Mouse (Mus musculus) cerebellum, adult 2 months (tissue): ENCODE results near the gene Xrcc1. TPM values are rescaled to one million over a fixed set of nuclear protein-coding genes. Genes with fewer than 3 reads are reported as not detected.

Experiments used
- DNase-seq, 2 experiments: peaks; one replicate each; pipeline ENCODE4 v3.0.0; 2021
- H3K27ac ChIP-seq: fragments of 200-500 bp; 2 replicates; pipeline ENCODE4 v1.5.1; 2012; ENCODE audit warnings: low read length, control low read depth, inconsistent platforms; ENCODE audit not compliant: insufficient read depth
- H3K27me3 ChIP-seq: fragments of 200-500 bp; 2 replicates; pipeline ENCODE4 v1.6.1; 2012; ENCODE audit warnings: inconsistent platforms, mild to moderate bottlenecking, low read length, moderate library complexity; ENCODE audit not compliant: control insufficient read depth, insufficient read depth
- H3K4me1 ChIP-seq: fragments of 200-500 bp; 2 replicates; pipeline ENCODE4 v1.6.1; 2011; ENCODE audit warnings: low read length; ENCODE audit not compliant: control insufficient read depth, insufficient read depth
- H3K4me3 ChIP-seq: fragments of 200-500 bp; replicated peaks from 2 replicates; pipeline ENCODE3; 2011; ENCODE audit warnings: mild to moderate bottlenecking, low read depth, low read length, control low read depth; ENCODE audit not compliant: insufficient read depth
- CTCF ChIP-seq: fragments of 200-500 bp; IDR thresholded peaks from 2 replicates; pipeline ENCODE4 v1.5.1; 2011; ENCODE audit warnings: low read depth, mild to moderate bottlenecking, control low read depth, low read length, moderate library complexity, borderline replicate concordance; ENCODE audit not compliant: insufficient read depth
- POLR2A ChIP-seq: fragments of 200-500 bp; IDR thresholded peaks from 2 replicates; pipeline ENCODE4 v1.6.1; 2011; ENCODE audit warnings: low read length, control low read depth, borderline replicate concordance; ENCODE audit not compliant: insufficient read depth
- WGBS: fragments of 180-500 bp; shearing (Covaris S2); methylation state at CpG from one replicate; pipeline ENCODE4 v1.1.7; 2018; 5-methylcytosine and 5-hydroxymethylcytosine counted together
- polyA plus RNA-seq: library from polyadenylated mRNA; depleted of rRNA; stranded (reverse); fragments of >200 nt; gene quantifications from 2 replicates; pipeline ENCODE4 v1.2.3, GENCODE M21; 2012

The Xrcc1 gene
- polyA plus RNA-seq, 1 experiment: 46.2 TPM

DNA sequence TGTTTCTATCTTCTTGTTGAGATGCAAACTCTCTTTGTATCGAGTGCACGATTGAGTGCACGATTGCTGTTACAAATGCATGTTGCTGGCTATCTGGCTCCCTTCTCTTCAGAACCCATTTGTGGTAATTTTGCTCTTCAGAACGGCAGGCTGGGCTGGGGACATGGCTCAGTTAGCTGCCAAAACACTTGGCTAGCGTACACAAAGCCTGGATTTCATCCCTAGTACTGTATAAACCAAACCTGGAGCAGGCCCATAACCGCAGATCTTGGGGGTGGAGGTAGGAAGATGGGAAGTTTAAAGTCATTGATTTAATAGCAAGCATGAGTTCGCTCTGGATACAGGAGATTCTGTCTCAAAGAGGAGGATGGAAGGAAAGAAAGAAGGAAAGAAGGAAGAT lies 59.5 kb downstream of the Xrcc1 start:
- no peak for DNase-seq

GRCm38 (mm10) chr7:24606046-24606445 lies 60.0 kb downstream of the Xrcc1 start:
- H3K4me1 ChIP-seq: peaks cover 2% of the 10 kb centered on the region; the same call in 1 of the 2 replicates
- H3K4me3 ChIP-seq: no peak overlapping the region
- TF ChIP-seq CTCF: no peak
- no peak for TF ChIP-seq POLR2A
- H3K27ac ChIP-seq: no peak overlapping the region
- WGBS: 52% methylated on average over 7 of the region's 7 CpGs
- no peak for DNase-seq
- peaks cover 5% of the 10 kb centered on the region; the same call in 1 of the 2 replicates for H3K27me3 ChIP-seq

More for the DNA sequence above, 59.5 kb downstream of the Xrcc1 start:
- no peak overlapping the region for H3K4me3 ChIP-seq
- H3K27me3 ChIP-seq: peaks cover 1% of the 10 kb centered on the region; the same call in 1 of the 2 replicates
- no peaks in the 10 kb centered on the region for H3K4me1 ChIP-seq
- no peak overlapping the region for H3K27ac ChIP-seq
- 29% methylated on average over 7 of the region's 7 CpGs for WGBS
- no peak for TF ChIP-seq CTCF
- TF ChIP-seq POLR2A: no peak

GRCm38 (mm10) chr7:24608017-24608416 lies 61.9 kb downstream of the Xrcc1 start:
- TF ChIP-seq POLR2A (no peak), CTCF (no peak)
- no peak overlapping the region for H3K27ac ChIP-seq
- H3K4me3 ChIP-seq: no peak overlapping the region
- WGBS: 71% methylated on average over 6 of the region's 6 CpGs
- H3K27me3 ChIP-seq: peaks cover 9% of the 10 kb centered on the region; the same call in 1 of the 2 replicates
- peak; percentile 25 to 46 for DNase-seq
- H3K4me1 ChIP-seq: peaks cover 4% of the 10 kb centered on the region; the same call in 1 of the 2 replicates

GRCm38 (mm10) chr7:24608561-24608960 lies 62.5 kb downstream of the Xrcc1 start:
- Histone ChIP-seq H3K27ac (no peak overlapping the region), H3K27me3 (peaks cover 9% of the 10 kb centered on the region; the same call in 1 of the 2 replicates), H3K4me3 (no peak overlapping the region), H3K4me1 (peaks cover 4% of the 10 kb centered on the region; the same call in 1 of the 2 replicates)
- no peak for TF ChIP-seq CTCF
- no peak for TF ChIP-seq POLR2A
- DNase-seq: no peak
- 84% methylated on average over 8 of the region's 8 CpGs for WGBS

- 12% methylated on average over 27 of the region's 27 CpGs for WGBS
- no peak within 1 kb of the TSS for H3K4me3 ChIP-seq
- no peak for DNase-seq
- H3K27ac ChIP-seq: no peak within 1 kb of the TSS
- no peak for TF ChIP-seq CTCF
- no peak for TF ChIP-seq POLR2A
- peaks cover 4% of the 10 kb centered on the region; the same call in 1 of the 2 replicates for H3K4me1 ChIP-seq
- H3K27me3 ChIP-seq: peaks cover 9% of the 10 kb centered on the region; the same call in 1 of the 2 replicates
These were observed 64.2 kb downstream of the Xrcc1 start, which contains the start of gene Phldb3 for GRCm38 (mm10) chr7:24610144-24610878. TSS of gene Phldb3 (plus strand) at chr7:24610763.

GRCm38 (mm10) chr7:24610879-24611494 lies 64.9 kb downstream of the Xrcc1 start:
- no peak for DNase-seq
- Histone ChIP-seq H3K27ac (no peak overlapping the region), H3K4me1 (peaks cover 4% of the 10 kb centered on the region; the same call in 1 of the 2 replicates), H3K27me3 (peaks cover 9% of the 10 kb centered on the region; the same call in 1 of the 2 replicates), H3K4me3 (no peak overlapping the region)
- no peak for TF ChIP-seq CTCF
- WGBS: 2% methylated on average over 36 of the region's 36 CpGs

DNA sequence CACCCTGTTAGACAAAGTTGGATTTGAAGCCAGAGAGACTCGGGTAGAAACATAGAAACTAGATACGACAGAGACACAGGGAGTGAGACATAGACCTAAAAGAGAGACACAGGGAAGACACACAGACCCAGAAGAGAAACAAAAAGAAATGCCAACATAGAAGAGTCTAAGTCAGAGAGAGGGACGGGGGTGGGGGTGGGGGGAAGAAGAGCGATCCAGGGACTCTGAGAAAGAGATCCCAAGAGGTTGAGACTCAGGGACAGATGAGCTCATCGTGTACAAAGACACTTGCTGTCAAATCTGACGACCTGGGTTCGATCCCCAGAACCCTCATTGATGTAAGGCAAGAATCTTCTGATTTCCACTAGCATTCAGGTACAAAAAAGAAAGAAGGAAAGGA lies 65.6 kb downstream of the Xrcc1 start:
- Histone ChIP-seq H3K4me3 (no peak overlapping the region), H3K27ac (no peak overlapping the region), H3K27me3 (peaks cover 9% of the 10 kb centered on the region; the same call in 1 of the 2 replicates), H3K4me1 (peaks cover 4% of the 10 kb centered on the region; the same call in 1 of the 2 replicates)
- 23% methylated on average over 7 of the region's 7 CpGs for WGBS
- no peak for DNase-seq
- TF ChIP-seq CTCF: no peak
- no peak for TF ChIP-seq POLR2A
